Mouse (Mus musculus) thymus, adult 2 months (tissue): Measurements from ENCODE around the gene Gdpd3.

Experiments used
- CTCF ChIP-seq: fragments of 200-500 bp; IDR thresholded peaks from 2 replicates; pipeline ENCODE4 v1.5.1; 2012; ENCODE audit warnings: mild to moderate bottlenecking, control low read depth, low read length, moderate library complexity, borderline replicate concordance; ENCODE audit not compliant: control insufficient read depth, poor library complexity, insufficient read depth; ENCODE audit errors: extremely low read depth
- POLR2A ChIP-seq: fragments of 200-500 bp; IDR thresholded peaks from 2 replicates; pipeline ENCODE4 v1.6.1; 2012; ENCODE audit warnings: mild to moderate bottlenecking, low read length, control low read depth, moderate library complexity; ENCODE audit not compliant: control insufficient read depth, poor library complexity, insufficient read depth; ENCODE audit errors: extremely low read depth

DNA sequence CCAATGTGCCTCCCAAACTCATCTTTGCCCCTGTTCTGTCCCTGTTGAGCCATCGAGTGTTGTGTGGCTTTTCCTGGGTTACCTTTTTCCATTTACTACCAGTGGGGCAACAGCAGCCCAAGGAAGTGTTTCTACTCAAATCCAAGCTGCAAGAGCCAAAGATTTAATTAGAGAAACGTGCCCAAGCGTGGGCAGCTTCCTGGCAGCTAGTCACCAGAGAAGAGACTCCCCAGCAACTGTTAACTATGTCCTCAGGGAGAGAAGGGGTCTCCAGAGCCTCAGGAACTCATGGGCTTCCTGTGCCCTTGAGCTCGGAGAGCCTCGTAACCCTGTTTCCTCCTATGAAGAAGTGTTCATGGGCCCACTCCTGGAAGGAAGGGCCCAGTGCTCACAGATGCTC lies 25.2 kb upstream of the Gdpd3 start:
- TF ChIP-seq CTCF (no peak), POLR2A (no peak)
